Mouse (Mus musculus): ENCODE data around the gene Podn.
"Not testable (repeated sequence)": the region's sequence is repeated elsewhere in the genome, so short reads cannot be mapped to it uniquely, and the experiment has no call there.

Gene Podn

DNA sequence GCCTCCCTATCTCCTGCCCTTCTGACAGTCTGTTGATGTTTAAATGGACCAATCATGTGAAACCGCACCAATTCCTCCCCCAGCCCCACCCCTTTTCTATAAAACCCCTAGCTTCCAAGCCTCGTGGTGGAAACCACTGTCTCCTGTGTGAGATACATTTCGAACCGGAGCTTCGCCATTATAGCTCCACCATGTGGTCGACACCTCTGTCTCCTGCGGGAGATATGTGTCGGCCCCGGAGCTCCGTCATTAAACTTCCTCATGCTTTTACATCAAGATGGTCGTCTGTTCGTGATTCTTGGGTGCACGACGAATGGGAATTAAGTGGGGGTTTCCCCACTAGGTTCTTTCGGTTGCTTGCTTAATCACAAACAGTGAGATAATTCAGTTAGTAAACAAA, 17.1 kb downstream of the Podn start:
- DNase-seq (ENCODE audit: low read depth, low spot score) = not testable (repeated sequence)

DNA sequence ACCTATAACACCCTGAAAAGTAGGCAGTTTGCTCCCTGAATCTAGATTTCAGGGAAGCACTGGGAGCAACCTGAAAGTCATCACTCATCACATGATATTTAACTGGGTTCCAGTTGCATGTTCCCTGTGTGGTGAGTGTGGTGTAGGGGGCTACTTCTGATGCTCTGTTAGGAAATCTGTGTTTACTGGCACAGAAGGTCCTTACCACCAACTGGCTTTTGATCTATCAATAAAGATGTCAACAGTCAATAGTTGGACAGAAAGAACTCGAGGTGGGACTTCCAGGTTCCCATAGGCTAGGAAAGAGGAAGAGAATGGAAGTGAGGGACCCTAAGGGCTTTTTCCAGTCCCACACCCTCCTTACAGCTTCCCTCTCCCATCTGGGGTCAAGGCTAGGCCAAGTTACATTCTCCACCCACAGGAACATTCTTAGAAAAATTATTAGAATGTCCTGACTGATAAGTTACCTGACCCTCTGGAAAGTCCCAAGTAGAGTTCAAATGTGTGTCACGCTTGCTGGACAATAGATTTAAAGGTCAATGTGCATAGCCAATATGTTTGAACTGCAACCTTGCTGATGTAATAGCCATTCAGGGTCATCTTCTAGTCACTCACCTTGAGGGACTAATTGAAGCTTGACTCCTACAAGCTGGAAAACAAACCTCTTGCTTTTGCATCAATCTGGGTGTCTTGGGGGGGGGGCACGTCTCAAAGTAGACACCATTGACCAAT, 18.9 kb downstream of the Podn start:
- DNase-seq (ENCODE audit: low read depth, low spot score) = no peak

DNA sequence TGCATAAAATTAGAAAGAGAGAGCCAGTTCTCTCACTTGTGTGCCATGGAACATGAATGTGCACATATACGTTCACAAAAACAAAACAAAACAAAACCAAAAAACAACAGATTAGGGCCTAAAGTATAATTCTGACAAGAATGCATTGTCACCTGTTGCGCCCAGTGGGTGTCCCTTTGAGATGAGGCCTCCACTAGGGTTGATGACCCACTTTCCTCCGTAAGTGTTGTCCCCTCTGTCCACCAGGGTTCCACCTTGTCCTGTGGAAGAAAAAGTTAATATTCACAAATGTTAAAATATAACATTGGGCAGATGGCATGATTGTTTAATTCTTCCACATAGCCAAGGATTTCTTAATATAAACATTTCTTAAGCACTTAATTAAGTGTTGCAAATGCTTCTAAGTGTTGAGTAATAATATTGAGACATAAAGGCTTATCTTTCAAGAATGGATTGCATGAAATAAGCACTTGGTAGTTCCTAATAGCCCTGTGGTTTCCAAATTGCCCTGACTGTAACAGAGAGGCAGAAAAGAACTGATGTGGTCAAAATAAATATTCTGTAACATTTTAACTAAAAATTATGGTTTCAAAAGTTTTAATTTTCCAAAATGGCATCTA, 21.9 kb downstream of the Podn start:
- no peak for DNase-seq (ENCODE audit: low read depth, low spot score)

DNA sequence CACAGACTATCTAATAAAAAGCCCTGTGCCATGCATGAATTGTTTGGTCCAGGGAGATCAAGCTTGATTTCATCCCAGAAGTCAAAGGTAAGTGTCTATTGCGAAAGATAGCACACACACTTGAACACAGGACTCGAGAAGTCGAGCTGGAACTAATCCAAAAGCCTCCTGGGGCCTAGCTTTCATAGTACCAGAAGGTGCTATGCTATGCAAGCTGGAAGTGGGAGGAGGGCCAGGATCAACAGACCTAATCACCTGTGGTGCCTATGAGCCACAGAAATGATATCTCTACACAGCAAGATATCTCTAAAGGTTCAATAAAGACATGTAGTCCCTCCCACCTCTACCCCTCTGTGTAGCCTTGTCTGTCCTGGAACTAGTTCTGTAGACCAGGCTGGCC, 24.2 kb downstream of the Podn start:
- no peak for DNase-seq (ENCODE audit: low read depth, low spot score)

DNA sequence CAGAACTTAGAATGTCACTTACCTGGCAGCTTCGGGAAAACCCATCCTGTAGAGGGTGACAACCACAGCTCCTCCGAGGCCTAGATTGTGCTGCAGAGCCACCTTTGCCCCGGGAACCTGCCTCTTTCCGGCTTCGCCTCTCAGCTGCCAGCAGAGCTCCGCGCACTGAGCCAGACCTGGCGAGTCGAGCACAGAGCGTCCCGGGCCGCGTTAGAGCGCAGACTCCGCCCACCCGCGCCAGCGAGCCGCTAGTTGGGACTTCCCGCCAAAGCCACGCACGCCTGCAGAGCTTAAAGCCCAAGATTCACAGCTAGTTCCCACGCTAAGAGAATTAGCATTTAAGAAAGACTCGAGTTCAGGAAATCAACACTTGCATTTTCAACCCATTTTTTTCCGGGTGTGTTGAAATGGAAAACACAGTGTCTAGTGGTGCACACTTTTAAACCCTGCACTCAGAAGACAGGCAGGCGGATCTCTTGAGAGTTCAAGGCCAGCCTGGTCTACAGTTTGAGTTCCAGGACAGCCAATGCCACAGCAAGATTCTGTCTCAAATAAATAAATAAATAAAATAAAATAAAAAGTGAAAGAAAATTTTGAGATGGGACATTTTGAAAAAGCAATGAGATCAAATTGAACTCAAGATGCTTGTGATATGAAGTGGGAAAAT, 24.9 kb downstream of the Podn start:
- DNase-seq (ENCODE audit: low read depth, low spot score) = peak; percentile 95

- DNase-seq (ENCODE audit: low read depth, low spot score) = no peak
Measured at GRCm38 (mm10) chr4:108070723-108071122, 25.5 kb downstream of the Podn start.

DNA sequence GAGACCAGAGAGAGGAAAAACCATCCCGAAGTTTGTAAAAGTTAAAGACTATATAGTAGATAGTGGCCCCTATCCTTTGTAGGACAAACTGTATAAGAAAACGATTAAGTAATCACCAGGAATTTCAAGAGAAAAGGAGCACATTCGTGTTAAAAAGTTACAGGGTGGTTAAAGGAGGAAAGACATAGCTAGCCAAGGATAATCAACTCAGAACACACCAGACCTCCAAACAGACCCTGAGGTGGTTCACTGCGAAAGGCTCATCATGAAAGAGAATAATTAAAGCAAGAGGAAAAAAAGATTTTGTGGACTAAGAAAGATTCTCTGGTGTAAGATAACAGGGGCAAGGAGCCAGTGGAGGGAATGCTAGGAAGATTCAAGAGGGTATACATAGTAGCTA, 26.0 kb downstream of the Podn start:
- DNase-seq (ENCODE audit: low read depth, low spot score) = no peak

DNA sequence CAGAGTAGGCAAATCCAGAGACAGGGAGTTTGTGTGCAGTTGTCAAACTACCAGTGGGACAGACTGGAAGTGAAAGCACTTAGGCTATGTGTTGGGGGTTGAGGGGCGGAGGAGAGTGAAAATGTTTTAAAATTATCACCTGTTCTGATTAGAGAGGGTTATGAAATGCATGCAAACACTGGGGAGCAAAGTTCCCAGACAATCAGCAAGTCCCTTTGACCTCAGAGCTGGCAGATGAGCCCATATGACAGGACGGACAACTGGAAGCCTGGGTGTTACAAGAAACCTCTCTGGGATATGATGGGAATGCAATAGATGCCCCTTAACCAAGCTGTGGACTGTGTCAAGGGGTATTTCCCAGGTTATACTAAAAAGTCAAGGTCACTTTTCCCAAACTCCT, 28.2 kb downstream of the Podn start:
- DNase-seq (ENCODE audit: low read depth, low spot score) = no peak

- DNase-seq (ENCODE audit: low read depth, low spot score) = peak; percentile 79
Measured at GRCm38 (mm10) chr4:108067261-108067660, 29.0 kb downstream of the Podn start.

DNA sequence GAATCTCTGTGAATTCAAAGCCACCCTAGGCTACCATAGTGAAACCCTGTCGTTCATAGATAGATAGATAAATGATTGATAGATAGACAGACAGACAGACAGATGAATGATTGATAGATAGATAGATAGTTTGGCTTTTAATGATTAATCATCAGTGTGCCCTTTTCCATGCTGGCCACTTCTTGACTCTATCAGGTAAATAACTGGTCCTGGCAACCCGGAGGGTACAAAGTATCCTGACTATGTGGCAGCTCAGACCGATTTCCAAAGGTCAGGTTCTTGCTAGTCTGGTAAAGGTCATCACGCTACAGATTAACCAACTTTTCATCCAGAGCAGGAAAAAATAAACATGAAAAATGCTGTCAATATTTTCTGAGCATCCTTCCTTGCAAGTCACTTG, 29.7 kb downstream of the Podn start:
- DNase-seq (ENCODE audit: low read depth, low spot score) = no peak

DNA sequence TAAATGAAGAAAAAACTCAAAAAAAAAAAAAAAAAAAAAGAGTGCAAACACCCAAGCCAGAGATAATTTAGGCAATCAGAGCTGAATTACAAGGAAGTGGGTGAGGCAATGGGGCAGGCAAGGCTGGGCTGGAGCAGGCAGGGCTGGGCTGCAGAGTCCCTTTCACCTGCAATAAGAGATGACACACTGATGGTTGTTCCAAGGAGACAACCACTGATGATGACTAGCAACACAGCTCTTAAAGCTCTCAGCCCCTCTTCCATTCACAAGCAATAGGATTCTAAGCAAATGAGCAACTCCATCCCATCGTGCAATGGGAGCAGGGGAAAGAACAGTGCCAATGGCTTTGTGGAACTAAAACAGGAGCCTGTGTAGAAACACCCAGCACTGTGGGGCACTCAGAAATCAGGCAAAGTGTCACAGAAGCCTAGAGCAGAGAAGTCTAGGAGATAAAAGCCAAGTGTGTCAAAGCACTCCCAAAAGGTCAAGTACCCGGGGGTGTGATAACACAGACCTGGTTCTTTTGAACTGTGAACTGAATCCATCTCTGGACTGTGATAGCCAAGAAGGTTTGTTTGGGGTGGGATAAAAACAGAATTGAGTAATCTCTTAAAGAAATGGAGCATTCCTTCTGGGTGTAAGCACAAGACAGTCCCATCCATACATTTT, 30.9 kb downstream of the Podn start:
- peak; percentile 57 for DNase-seq (ENCODE audit: low read depth, low spot score)

DNA sequence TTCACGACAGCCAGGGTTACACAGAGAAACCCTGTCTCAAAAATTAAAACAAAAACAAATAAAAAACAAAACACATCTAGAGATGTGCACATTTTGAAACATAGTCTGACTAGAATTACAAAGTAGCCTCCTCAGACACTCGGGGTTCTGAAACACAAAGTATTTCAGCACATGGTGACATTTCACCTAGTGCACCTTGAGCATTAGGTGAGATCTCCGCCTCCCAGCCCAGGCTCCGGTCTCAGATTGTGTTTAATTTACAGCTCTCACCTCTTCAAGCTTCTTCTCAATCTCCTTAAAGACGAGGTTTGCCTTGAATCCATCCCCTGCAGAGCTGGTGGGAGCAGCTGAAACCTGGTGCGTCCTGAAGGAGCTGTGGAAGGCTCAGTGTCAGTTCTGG, 32.6 kb downstream of the Podn start:
- no peak for DNase-seq (ENCODE audit: low read depth, low spot score)

GRCm38 (mm10) chr4:108062524-108062923, 33.7 kb downstream of the Podn start:
- no peak for DNase-seq (ENCODE audit: low read depth, low spot score)

DNA sequence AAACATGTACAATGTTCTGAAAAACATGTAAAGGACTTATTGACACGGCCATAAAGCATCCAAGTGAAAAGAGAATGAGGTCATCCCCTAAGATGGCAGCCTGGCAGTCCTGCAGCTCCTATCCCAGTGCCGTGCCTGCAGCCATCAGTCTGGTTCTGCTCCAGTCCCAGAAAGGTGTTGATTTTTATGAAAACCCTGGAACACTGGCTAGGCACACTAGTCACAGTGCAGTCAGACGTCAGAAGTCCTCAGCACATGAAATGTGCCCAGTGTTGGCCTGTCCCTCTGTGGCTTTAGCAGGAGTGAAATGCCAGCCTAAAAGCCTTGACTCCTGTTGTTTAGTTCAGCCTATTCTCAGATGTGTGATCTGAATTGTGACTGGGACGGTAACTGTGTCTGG, 35.5 kb downstream of the Podn start:
- DNase-seq (ENCODE audit: low read depth, low spot score) = no peak

DNA sequence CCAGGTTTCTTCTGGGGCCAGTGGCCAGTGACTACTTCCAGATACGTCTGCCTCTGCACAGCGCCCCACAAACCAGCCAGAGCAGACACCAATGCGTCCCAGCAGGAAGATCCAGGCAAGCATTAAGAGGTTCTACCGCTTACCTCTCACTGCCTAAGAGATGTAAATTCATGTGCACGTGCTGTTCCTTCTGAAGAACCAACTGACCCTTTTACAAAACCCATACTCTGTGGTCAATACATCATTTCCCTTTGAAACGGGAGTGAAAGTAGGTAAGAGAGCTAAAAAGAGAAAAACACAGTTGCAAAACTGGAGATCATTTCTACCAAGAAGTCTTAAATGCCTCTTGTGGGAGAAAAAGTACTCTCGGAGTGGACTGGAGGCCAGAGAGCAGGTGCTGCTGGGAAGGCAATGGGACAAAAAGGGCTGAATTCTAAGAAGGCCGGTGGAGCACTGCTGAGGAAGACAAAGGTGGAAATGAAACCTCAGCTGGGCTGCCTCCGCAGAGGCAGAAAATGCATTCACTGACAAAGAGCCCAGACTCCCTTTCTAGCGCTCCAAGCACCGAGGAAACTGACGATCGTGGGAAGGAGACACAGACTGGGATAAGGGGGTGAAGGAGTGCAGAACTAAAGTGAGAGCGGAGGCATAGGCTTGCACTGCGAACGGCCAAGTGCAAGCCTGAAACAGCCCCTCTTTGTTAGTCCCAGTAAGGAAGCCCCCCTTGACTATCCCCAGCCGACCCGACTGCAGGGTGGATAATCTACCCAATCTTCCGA, 36.5 kb downstream of the Podn start:
- DNase-seq (ENCODE audit: low read depth, low spot score) = no peak

DNA sequence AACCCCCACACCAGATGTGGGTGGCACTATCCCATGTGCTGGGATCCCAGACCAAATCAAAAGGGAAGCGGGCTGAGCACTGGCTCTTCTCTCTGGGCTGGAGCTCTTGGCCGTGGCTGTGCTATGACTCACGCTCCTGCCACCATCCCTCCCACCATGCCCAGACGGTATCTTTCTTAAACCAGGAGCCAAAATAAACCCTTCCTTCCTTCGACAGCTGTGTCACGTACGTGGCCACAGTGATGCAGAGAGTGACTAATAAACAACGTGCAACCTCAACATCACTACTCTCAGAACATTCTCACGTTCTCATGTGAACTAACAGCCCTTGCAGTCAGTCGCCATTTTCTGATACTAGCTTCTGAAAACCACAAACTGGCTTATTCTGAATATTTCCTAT, 38.1 kb downstream of the Podn start:
- DNase-seq (ENCODE audit: low read depth, low spot score) = no peak

DNA sequence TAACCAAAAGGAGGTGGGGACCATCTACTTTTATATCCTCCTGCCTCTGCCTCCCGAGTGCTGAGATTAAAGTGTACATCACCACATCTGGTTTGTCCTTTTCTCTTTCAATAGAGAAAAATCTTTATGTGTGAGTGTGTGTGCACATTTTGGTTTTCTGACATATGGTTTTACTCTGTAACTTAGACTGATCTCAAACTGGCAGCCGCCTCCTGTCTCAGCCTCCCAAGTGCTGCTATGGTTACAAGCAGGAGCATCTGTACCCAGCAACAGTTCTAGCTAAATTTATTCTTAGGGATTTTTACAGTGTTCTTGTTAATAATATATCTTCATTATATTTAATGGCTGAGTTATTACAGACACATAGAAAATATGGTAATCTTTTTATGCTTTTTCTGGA, 39.0 kb downstream of the Podn start:
- DNase-seq (ENCODE audit: low read depth, low spot score) = no peak

- no peak for DNase-seq (ENCODE audit: low read depth, low spot score)
Measured at GRCm38 (mm10) chr4:108055873-108056272, 40.4 kb downstream of the Podn start.

DNA sequence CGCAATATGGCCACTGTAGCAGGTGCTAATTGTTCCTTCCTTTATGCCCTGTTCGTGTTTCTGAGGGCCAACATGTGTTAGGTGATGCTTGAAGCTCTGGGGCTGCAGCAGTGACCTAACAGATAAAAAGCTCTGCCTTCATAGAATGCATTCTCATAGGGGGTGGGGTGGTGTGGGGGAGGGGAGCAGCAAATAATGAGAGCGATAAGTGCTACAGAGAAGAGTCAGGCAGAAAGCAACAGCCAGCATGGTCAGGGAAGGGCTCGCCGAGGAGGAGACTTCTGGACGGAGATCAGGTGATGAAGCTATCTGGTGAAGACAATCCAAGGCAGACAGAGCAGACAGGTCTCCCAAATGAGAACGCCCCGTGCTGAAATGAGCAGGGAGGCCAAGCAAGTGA, 43.6 kb downstream of the Podn start:
- no peak for DNase-seq (ENCODE audit: low read depth, low spot score)

GRCm38 (mm10) chr4:108051687-108052274, 44.5 kb downstream of the Podn start:
- no peak for DNase-seq (ENCODE audit: low read depth, low spot score)

GRCm38 (mm10) chr4:108046136-108046535, 50.1 kb downstream of the Podn start:
- DNase-seq (ENCODE audit: low read depth, low spot score) = no peak

Data from A20 (cell line).